In the genomic region with DNA sequence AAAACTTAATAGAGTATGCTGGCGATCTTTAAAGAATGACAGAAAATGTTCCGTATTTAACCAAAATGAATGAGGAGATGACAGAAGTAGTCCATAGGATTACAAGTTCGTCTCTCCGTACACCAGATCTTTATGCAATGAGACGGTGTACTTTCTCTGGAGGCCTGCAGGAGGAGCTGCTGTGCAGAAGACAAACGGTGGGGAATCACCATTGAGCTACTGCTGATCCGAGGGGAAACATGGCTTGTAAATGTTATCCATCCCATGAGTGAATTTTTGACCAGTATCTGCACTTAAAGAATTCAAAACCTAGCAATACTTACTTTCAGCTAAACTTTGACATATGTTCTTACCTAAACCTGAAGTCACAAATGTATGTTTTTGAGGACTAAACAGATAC, we compare ENCODE assay signal across 9 mouse cellular contexts.
DNase-seq lines count a peak whose midpoint lies in the region; ATAC-seq and TF ChIP-seq lines count a peak whose summit lies in the region.
"Had no signal": no experiment of that assay in that cellular context is flagged by ENCODE, and none has a peak within 500 bp of the region (broad histone marks: within the 10 kb centered on the region; RNA-seq: fewer than 3 reads in every experiment).

No protein-coding gene starts in this region.

- H3K27ac ChIP-seq in ES-E14 (ENCODE audit: insufficient read depth, low read depth, low read length, poor library complexity, severe bottlenecking) = no peak overlapping the region
- H3K27ac ChIP-seq in hindbrain, embryonic 13.5 days = no peak overlapping the region
- H3K27ac ChIP-seq: lung, embryonic 15.5 days had no signal

- H3K36me3 ChIP-seq in ES-E14 (ENCODE audit: control insufficient read depth, insufficient read depth, low read length, poor library complexity, severe bottlenecking) = no peaks in the 10 kb centered on the region
- H3K36me3 ChIP-seq in hindbrain, embryonic 13.5 days = peaks cover 8% of the 10 kb centered on the region
- H3K36me3 ChIP-seq: lung, embryonic 15.5 days had no signal

- peak; percentile 18 to 39 for DNase-seq in adrenal gland, adult 18-20 months (ENCODE audit: low spot score in 2 of 2)
- no peak for DNase-seq in adrenal gland, postnatal 4 days (ENCODE audit: low spot score in 2 of 2)
- peak; percentile 37 to 52 for DNase-seq in layer of hippocampus, postnatal 10 days (ENCODE audit: low spot score in 2 of 2)
- DNase-seq in layer of hippocampus, adult 11-12 months (ENCODE audit: low spot score) = no peak
- peak; percentile 19 for DNase-seq in ES-E14 (ENCODE audit: low read depth, low spot score)
- peak; percentile 21 for DNase-seq in skeletal muscle tissue, adult 2 months (ENCODE audit: low read depth, low spot score)

- peak; percentile 55; the same call in 1 of the 2 replicates for ATAC-seq in granulocyte monocyte progenitor cell, adult 5-6 weeks (replicated peaks; ENCODE audit: poor library complexity, severe bottlenecking)
- ATAC-seq in hindbrain, embryonic 13.5 days (ENCODE audit: low FRiP score) = no peak

- in situ Hi-C loops in ES-E14 (cut with MboI; ENCODE audit: low sequenced_read_pairs in 2 of 2, unreplicated experiment in 2 of 2) = loop anchor here in 1 of 2 experiments (25.0 kb wide), 1 partner anchor 335 kb away; no protein-coding TSS in a partner anchor

- no peaks in the 10 kb centered on the region for H3K27me3 ChIP-seq in hindbrain, embryonic 13.5 days
- H3K27me3 ChIP-seq: lung, embryonic 15.5 days had no signal

- H3K9me3 ChIP-seq in ES-E14 (ENCODE audit: control insufficient read depth, insufficient read depth, low read depth, low read length) = no peaks in the 10 kb centered on the region
- no peaks in the 10 kb centered on the region for H3K9me3 ChIP-seq in hindbrain, embryonic 13.5 days
- H3K9me3 ChIP-seq: lung, embryonic 15.5 days had no signal

- no peak overlapping the region for H3K4me2 ChIP-seq in hindbrain, embryonic 13.5 days
- H3K4me2 ChIP-seq: lung, embryonic 15.5 days had no signal

- H3K4me1 ChIP-seq in ES-E14 (ENCODE audit: control insufficient read depth in 2 of 2, insufficient read depth in 2 of 2, low read length in 2 of 2, poor library complexity in 1 of 2) = no peaks in the 10 kb centered on the region
- H3K4me1 ChIP-seq in hindbrain, embryonic 13.5 days (replicated peaks) = no peaks in the 10 kb centered on the region
- H3K4me1 ChIP-seq: lung, embryonic 15.5 days had no signal

- 56% methylated on average over 7 of the region's 7 CpGs for WGBS in hindbrain, embryonic 13.5 days

- H3K4me3 ChIP-seq in ES-E14 (ENCODE audit: insufficient read depth in 1 of 2, low read depth in 1 of 2, low read length in 2 of 2, poor library complexity in 1 of 2, severe bottlenecking in 1 of 2) = no peak overlapping the region
- no peak overlapping the region for H3K4me3 ChIP-seq in hindbrain, embryonic 13.5 days
- H3K4me3 ChIP-seq: lung, embryonic 15.5 days had no signal

- H3K9ac ChIP-seq in ES-E14 (ENCODE audit: insufficient read depth, low read depth, low read length, poor library complexity, severe bottlenecking) = no peak overlapping the region
- no peak overlapping the region for H3K9ac ChIP-seq in hindbrain, embryonic 13.5 days
- H3K9ac ChIP-seq: lung, embryonic 15.5 days had no signal

TF ChIP-seq in ES-E14, 5 proteins besides CTCF, POLR2A, EP300 and RAD21:
- TF ChIP-seq MAFK (IDR thresholded peaks at IDR 0.05; ENCODE audit: insufficient read depth, low read depth, low read length) (no peak), ZC3H11A (IDR thresholded peaks at IDR 0.05; ENCODE audit: borderline replicate concordance, low read depth, low read length) (peak; percentile 50; the same call in 1 of the 2 replicates), CHD2 (IDR thresholded peaks at IDR 0.05; ENCODE audit: low read depth, low read length) (no peak)

Comparison
In these comparisons a context has a peak if more than half of its experiments do, and no peak if none do; other contexts are left out.
1. DNase-seq: peak in adrenal gland, adult 18-20 months (2 of 2), layer of hippocampus, postnatal 10 days (2 of 2), ES-E14 (single experiment) and skeletal muscle tissue, adult 2 months (single experiment); none in adrenal gland, postnatal 4 days (0 of 2) and layer of hippocampus, adult 11-12 months (single experiment).